Comparison of ENCODE assay signal across 24 mouse cellular contexts in the genomic region with DNA sequence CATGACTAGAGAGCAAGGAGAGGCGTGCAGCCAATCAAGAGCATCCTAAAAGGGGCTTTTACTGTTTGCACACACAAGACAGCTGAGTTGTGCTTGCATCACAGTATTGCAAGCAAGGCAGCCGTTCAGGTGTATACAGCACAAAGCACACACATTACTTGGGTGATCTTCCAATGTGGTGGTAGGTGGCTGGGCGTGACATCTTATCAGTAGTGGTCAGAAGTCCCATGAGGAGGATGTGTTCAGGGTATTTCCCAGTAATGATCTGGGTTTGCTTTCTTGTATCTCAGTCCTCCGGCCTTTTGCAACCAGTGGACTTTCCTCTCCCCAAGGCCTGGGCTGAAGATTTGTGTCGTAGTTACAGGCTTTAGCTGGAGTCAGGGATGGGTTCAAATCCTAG.
DNase-seq lines count a peak whose midpoint lies in the region; ATAC-seq and TF ChIP-seq lines count a peak whose summit lies in the region.
"Had no signal": no experiment of that assay in that cellular context is flagged by ENCODE, and none has a peak within 500 bp of the region (broad histone marks: within the 10 kb centered on the region; RNA-seq: fewer than 3 reads in every experiment).

No protein-coding gene starts in this region.

- H3K9ac ChIP-seq in liver, embryonic 16.5 days (ENCODE audit: low read depth, low read length) = no peak overlapping the region
- H3K9ac ChIP-seq: kidney, embryonic 15.5 days; limb, embryonic 12.5 days; neural tube, embryonic 15.5 days had no signal

- peaks cover 5% of the 10 kb centered on the region for H3K27me3 ChIP-seq in megakaryocyte, embryonic 14.5 days (replicated peaks)
- no peaks in the 10 kb centered on the region for H3K27me3 ChIP-seq in liver, embryonic 16.5 days (ENCODE audit: control insufficient read depth, insufficient read depth, low read depth, low read length)
- H3K27me3 ChIP-seq in cerebellum, adult 2 months (ENCODE audit: control insufficient read depth, insufficient read depth, low read length) = no peaks in the 10 kb centered on the region
- H3K27me3 ChIP-seq: kidney, embryonic 15.5 days; limb, embryonic 12.5 days; neural tube, embryonic 15.5 days had no signal

- no peak overlapping the region for H3K4me2 ChIP-seq in liver, embryonic 16.5 days (ENCODE audit: low read depth, low read length)
- H3K4me2 ChIP-seq: heart, embryonic 11.5 days; kidney, embryonic 15.5 days; limb, embryonic 12.5 days; neural tube, embryonic 15.5 days had no signal

- peaks cover 45% of the 10 kb centered on the region for H3K4me1 ChIP-seq in megakaryocyte, embryonic 14.5 days
- H3K4me1 ChIP-seq in liver, embryonic 16.5 days (ENCODE audit: control insufficient read depth, low read depth, low read length) = peaks cover 12% of the 10 kb centered on the region
- no peaks in the 10 kb centered on the region for H3K4me1 ChIP-seq in cerebellum, adult 2 months (ENCODE audit: control insufficient read depth, insufficient read depth, low read length)
- H3K4me1 ChIP-seq: embryonic facial prominence, embryonic 10.5 days; kidney, embryonic 15.5 days; limb, embryonic 12.5 days; midbrain, embryonic 10.5 days; neural tube, embryonic 15.5 days had no signal

- H3K27ac ChIP-seq in liver, embryonic 16.5 days (ENCODE audit: low read length) = no peak overlapping the region
- H3K27ac ChIP-seq in cerebellum, adult 2 months (ENCODE audit: insufficient read depth, low read length) = no peak overlapping the region
- H3K27ac ChIP-seq: embryonic facial prominence, embryonic 10.5 days; gastrocnemius, adult 2 months; hindbrain, postnatal 0 days; kidney, embryonic 15.5 days; limb, embryonic 12.5 days; midbrain, embryonic 10.5 days; neural tube, embryonic 15.5 days; stomach, postnatal 0 days had no signal

- DNase-seq in liver = peak; percentile 21
- no peak for DNase-seq in cerebellum, adult 2 months
- no peak for DNase-seq in urinary bladder, postnatal 4 days (ENCODE audit: low spot score in 2 of 2)
- no peak for DNase-seq in thymus, postnatal 36 days
- DNase-seq: adrenal gland, postnatal 25 days; cerebellum, adult 11 months; cerebellum, postnatal 10 days; gastrocnemius, adult 2 months; kidney, adult 11 months; kidney, postnatal 36 days; lung, adult 2 months; right cerebral cortex, adult 18-20 months; thymus, postnatal 14 days had no signal

- no peak for TF ChIP-seq CTCF in cerebellum, adult 2 months (IDR thresholded peaks at IDR 0.05; ENCODE audit: borderline replicate concordance, insufficient read depth, low read depth, low read length)

- TF ChIP-seq POLR2A in cerebellum, adult 2 months (IDR thresholded peaks at IDR 0.05; ENCODE audit: borderline replicate concordance, insufficient read depth, low read length) = no peak

- H3K9me3 ChIP-seq in megakaryocyte, embryonic 14.5 days = peaks cover 20% of the 10 kb centered on the region
- H3K9me3 ChIP-seq in liver, embryonic 16.5 days (replicated peaks; ENCODE audit: control insufficient read depth, low read length) = no peaks in the 10 kb centered on the region
- H3K9me3 ChIP-seq: embryonic facial prominence, embryonic 10.5 days; kidney, embryonic 15.5 days; limb, embryonic 12.5 days; midbrain, embryonic 10.5 days; neural tube, embryonic 15.5 days had no signal

- no peak for ATAC-seq in megakaryocyte, adult 5-6 weeks (ENCODE audit: poor library complexity, severe bottlenecking)
- ATAC-seq in liver, embryonic 16.5 days (ENCODE audit: low read depth) = 0 out of 2 replicates have a peak, but pooled peaks have one; percentile 24
- ATAC-seq: hindbrain, postnatal 0 days had no signal

- H3K36me3 ChIP-seq in megakaryocyte, embryonic 14.5 days (replicated peaks; ENCODE audit: low read length) = peaks cover 43% of the 10 kb centered on the region
- peaks cover 13% of the 10 kb centered on the region for H3K36me3 ChIP-seq in liver, embryonic 16.5 days (ENCODE audit: control insufficient read depth, insufficient read depth)

- peak overlapping the region; percentile 20 for H3K4me3 ChIP-seq in megakaryocyte, embryonic 14.5 days (replicated peaks)
- H3K4me3 ChIP-seq in liver, embryonic 16.5 days (ENCODE audit: low read depth, low read length) = no peak overlapping the region
- H3K4me3 ChIP-seq in cerebellum, adult 2 months (replicated peaks; ENCODE audit: insufficient read depth, low read depth, low read length) = no peak overlapping the region
- H3K4me3 ChIP-seq: embryonic facial prominence, embryonic 10.5 days; gastrocnemius, adult 2 months; kidney, embryonic 15.5 days; limb, embryonic 12.5 days; midbrain, embryonic 10.5 days; neural tube, embryonic 15.5 days had no signal

- 37% methylated on average over 5 of the region's 5 CpGs for WGBS in liver, embryonic 16.5 days (ENCODE audit: insufficient replicate concordance)
- WGBS in cerebellum, adult 2 months = 85% methylated on average over 5 of the region's 5 CpGs
